ENCODE assay signal across 12 mouse cellular contexts in genomic region chr7:83204013-83204365, GRCm38 (mm10).
DNase-seq lines count a peak whose midpoint lies in the region; ATAC-seq lines count a peak whose summit lies in the region.
"Had no signal": no experiment of that assay in that cellular context is flagged by ENCODE, and none has a peak within 500 bp of the region (broad histone marks: within the 10 kb centered on the region; RNA-seq: fewer than 3 reads in every experiment).

No protein-coding gene starts in this region.

- WGBS in hindbrain, embryonic 11.5 days: 15% methylated on average over 4 of the region's 4 CpGs
- 10% methylated on average over 4 of the region's 4 CpGs for WGBS in midbrain, embryonic 15.5 days

- H3K4me1 ChIP-seq in hindbrain, embryonic 11.5 days (replicated peaks; ENCODE audit: control insufficient read depth, insufficient read depth, low read length): peaks cover 13% of the 10 kb centered on the region
- H3K4me1 ChIP-seq in midbrain, embryonic 15.5 days: peaks cover 54% of the 10 kb centered on the region

- no peak for DNase-seq in cerebellum, adult 9-10 months
- DNase-seq in embryo, embryonic 10.5 days (ENCODE audit: low spot score): peak; percentile 64
- peak; percentile 68 for DNase-seq in hindbrain, embryonic 11.5 days (ENCODE audit: low spot score)
- no peak for DNase-seq in layer of hippocampus, postnatal 36 days
- no peak for DNase-seq in right cerebral cortex, postnatal 25 days
- DNase-seq: thymus, postnatal 4 days had no signal

- H3K9me3 ChIP-seq in hindbrain, embryonic 11.5 days (ENCODE audit: control insufficient read depth, low read length): no peaks in the 10 kb centered on the region
- H3K9me3 ChIP-seq in midbrain, embryonic 15.5 days: no peaks in the 10 kb centered on the region
- H3K9me3 ChIP-seq: G1E; kidney, embryonic 15.5 days had no signal

- H3K4me2 ChIP-seq in hindbrain, embryonic 11.5 days (replicated peaks; ENCODE audit: low read depth, low read length): no peak overlapping the region
- 0 out of 2 replicates have a peak overlapping the region, but pooled peaks have one; percentile 7 for H3K4me2 ChIP-seq in midbrain, embryonic 15.5 days
- H3K4me2 ChIP-seq: kidney, embryonic 15.5 days had no signal

- no peak overlapping the region for H3K9ac ChIP-seq in hindbrain, embryonic 11.5 days (ENCODE audit: low read depth, low read length)
- H3K9ac ChIP-seq in midbrain, embryonic 15.5 days: 0 out of 2 replicates have a peak overlapping the region, but pooled peaks have one; percentile 11
- H3K9ac ChIP-seq: kidney, embryonic 15.5 days had no signal

- no peaks in the 10 kb centered on the region for H3K36me3 ChIP-seq in hindbrain, embryonic 11.5 days (ENCODE audit: control insufficient read depth, insufficient read depth, low read length)
- H3K36me3 ChIP-seq in midbrain, embryonic 15.5 days (replicated peaks): no peaks in the 10 kb centered on the region
- H3K36me3 ChIP-seq: G1E; kidney, embryonic 15.5 days had no signal

- H3K27me3 ChIP-seq in hindbrain, embryonic 11.5 days (ENCODE audit: control insufficient read depth, insufficient read depth, low read length): no peaks in the 10 kb centered on the region
- no peaks in the 10 kb centered on the region for H3K27me3 ChIP-seq in midbrain, embryonic 15.5 days (replicated peaks)
- H3K27me3 ChIP-seq: kidney, embryonic 15.5 days had no signal

- no peak overlapping the region for H3K27ac ChIP-seq in hindbrain, embryonic 11.5 days (ENCODE audit: low read depth, low read length)
- peak overlapping the region; percentile 93 for H3K27ac ChIP-seq in midbrain, embryonic 15.5 days

- ATAC-seq in cerebellum, adult (ENCODE audit: insufficient number of reproducible peaks, low FRiP score, low TSS enrichment): 0 out of 2 replicates have a peak, but pooled peaks have one; percentile 4
- peak; percentile 70 for ATAC-seq in hindbrain, embryonic 11.5 days (ENCODE audit: low FRiP score)
- ATAC-seq in midbrain, embryonic 15.5 days (replicated peaks): 0 out of 2 replicates have a peak, but pooled peaks have one; percentile 14
- no peak for ATAC-seq in erythroblast, adult 5-6 weeks (replicated peaks; ENCODE audit: low FRiP score, poor library complexity, severe bottlenecking)
- ATAC-seq: lung, postnatal 0 days had no signal

- H3K4me3 ChIP-seq in hindbrain, embryonic 11.5 days (ENCODE audit: low read depth, low read length): no peak overlapping the region
- no peak overlapping the region for H3K4me3 ChIP-seq in midbrain, embryonic 15.5 days
- H3K4me3 ChIP-seq: kidney, embryonic 15.5 days had no signal

Comparison
In these comparisons a context has a peak if more than half of its experiments do, and no peak if none do; other contexts are left out.
1. DNase-seq: peak in embryo, embryonic 10.5 days (single experiment) and hindbrain, embryonic 11.5 days (single experiment); none in cerebellum, adult 9-10 months (single experiment), layer of hippocampus, postnatal 36 days (0 of 2) and right cerebral cortex, postnatal 25 days (single experiment).